Mouse (Mus musculus): ENCODE data around the gene Mical2. TPM values are rescaled to one million over a fixed set of nuclear protein-coding genes. Genes with fewer than 3 reads are reported as not detected.

Mical2 gene
- total RNA-seq, 2 experiments from 2014 or later = 645 to 717 TPM

DNA sequence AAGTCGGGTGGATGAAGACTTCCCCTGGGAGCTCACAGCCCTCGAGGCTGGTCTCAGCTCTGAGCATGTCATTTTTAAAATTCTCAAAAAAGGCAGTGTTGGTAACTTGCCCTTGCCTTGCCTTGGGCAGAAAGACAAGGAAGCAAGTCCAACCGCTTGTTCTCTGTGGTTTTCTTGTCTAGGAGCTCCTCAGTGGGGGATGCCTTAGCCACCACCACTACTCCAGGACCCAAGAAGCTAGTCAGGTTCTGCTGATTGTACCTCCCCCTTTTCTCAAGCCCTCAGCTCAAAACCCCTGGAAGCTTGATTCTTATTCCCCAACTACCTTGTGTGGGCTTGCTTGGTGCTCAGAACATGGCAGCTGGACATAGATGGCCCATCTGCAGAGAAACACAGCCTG is 115.4 kb downstream of the Mical2 start:
- DNase-seq (ENCODE audit: extremely low spot score in 1 of 2, low spot score in 1 of 2) = no peak

DNA sequence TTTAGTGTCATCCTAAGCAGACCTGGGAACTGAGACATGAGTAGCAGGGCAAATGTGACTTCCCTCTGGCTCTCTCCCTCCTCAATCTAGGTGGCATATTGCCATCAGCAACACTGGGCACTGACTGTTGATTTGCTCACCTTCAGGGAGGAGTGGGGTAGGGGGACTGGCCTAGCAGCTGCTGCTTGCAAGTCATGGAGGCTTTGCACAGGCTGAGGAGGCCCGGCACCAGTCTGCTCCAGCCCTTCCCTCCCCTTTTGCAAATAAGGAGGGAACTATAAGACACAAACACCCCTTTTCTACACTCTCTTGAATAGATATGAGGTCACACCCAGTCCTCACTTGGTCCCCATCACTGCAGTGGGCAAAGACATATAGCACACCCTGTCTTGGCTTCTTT is 120.0 kb downstream of the Mical2 start:
- DNase-seq (ENCODE audit: extremely low spot score in 1 of 2, low spot score in 1 of 2) = no peak

DNA sequence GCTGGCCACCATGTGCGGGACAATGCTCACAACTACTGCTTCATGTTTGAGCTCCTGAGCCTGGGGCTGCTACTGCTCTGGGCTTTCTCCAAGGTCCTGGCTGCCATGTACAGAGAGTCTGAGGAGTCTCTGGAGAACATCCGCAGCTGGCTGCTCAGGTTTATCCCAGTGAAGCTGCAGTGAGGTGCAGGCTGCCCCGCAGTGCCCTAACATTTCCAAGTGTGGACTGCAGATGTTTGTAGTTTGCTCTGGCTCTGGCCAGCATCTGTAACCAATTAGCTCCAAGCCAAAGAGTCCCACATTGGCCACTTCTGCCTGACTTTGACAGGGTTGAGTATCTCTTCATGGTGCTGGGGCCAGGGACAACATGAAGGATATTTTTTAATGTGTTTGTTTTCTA is 125.9 kb downstream of the Mical2 start:
- no peak for DNase-seq (ENCODE audit: extremely low spot score in 1 of 2, low spot score in 1 of 2)

DNA sequence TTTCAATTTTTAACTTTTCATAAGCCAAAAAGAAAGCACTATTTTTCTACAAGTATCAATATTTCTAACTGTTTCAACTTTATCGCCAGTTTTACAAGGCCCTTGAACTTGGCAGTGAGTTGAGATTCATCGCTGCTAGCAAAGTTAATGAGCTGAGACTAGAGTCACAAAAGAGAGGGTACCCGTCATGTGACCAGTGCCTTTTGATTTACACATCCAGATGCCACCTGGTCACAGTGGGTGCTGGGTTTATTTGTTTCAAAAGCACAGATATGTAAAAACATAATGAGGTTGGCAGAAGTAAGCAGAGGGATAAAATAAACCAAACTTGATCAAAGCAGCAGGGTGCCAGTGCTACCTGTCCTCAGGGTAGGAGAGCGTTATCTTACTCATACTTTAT is 126.3 kb downstream of the Mical2 start:
- DNase-seq (ENCODE audit: extremely low spot score in 1 of 2, low spot score in 1 of 2) = no peak

DNA sequence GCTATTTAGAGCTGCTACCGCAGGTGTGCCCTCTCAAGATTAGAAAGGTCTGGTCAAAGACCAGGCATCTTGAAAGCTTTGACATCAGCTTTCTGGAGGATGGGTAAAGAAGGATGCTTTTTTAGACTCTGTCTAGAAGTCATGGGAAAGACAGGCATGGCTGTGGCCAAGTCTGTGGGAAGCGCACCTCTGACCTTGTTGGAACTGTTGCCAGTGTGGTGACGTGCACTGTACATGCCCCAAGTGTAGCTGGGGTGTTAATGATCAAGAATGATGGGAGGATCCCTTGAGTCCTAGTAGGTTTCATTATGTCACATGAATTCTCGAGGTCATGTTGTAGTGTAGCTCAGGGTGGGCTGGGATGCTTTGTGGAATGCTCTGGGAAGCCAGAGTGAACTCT is 127.4 kb downstream of the Mical2 start:
- DNase-seq (ENCODE audit: extremely low spot score in 1 of 2, low spot score in 1 of 2) = no peak

DNA sequence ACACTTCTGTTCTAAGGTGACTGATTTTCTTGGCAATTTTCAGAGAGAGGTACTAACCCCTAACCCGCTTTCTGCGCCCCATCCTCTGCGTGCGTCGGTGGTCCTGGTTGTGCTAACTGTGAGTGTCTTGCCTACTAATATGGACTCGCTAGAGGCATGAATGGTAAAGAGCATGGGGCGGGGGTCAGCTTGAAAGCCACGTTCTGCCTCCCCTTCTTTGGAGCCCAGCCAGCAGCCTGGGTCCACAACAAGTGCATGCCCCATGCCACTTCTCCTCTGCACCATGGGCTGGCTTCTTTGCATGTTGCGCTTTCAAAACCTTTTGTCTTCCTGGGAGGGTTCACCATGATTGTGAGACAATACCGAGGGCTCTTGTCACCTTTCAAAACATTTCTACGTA is 128.3 kb downstream of the Mical2 start:
- DNase-seq (ENCODE audit: extremely low spot score in 1 of 2, low spot score in 1 of 2) = no peak

DNA sequence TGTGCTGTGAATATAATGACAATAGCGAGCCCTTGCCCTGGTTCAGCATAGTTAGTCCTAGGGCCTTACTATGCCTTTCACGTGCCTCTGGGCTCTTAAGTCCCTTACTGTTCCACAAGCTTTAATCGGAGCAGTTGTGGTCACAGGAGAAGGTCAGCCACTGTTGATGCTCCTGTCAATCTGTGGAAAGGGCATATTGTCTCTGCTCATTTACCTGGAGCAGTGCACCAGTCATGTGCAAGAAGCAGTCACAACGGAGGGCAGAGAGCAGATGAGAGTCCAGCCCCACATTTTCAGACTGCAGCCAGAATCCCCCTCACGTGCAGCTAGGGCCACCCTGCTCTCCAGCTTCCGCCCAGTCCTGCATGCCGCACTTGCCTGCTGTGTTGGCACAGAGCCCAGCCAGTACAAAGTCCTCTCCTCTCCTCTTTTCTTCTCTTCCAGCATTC is 128.9 kb downstream of the Mical2 start:
- peak in 1 of 2 experiments; percentile 42 for DNase-seq (ENCODE audit: extremely low spot score in 1 of 2, low spot score in 1 of 2)

DNA sequence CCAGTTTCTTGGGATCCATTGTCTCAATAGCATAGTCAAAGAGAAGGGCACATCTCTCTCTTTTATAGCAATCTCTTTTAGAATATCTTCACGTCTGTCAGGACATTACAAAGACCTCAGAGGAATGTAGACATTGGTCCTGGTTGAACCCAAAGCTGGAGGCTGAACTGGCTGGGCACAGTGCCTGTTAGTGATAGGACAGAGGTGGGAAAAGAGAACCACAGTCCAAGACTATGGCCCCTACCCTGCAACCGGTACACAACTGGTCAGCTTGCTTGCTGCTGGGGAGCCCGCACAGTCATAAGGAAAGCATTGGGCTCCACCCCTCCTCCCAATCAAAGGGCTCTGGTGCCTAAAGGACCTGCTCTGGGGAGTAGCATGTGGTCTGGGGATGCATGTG is 133.9 kb downstream of the Mical2 start:
- no peak for DNase-seq (ENCODE audit: extremely low spot score in 1 of 2, low spot score in 1 of 2)

DNA sequence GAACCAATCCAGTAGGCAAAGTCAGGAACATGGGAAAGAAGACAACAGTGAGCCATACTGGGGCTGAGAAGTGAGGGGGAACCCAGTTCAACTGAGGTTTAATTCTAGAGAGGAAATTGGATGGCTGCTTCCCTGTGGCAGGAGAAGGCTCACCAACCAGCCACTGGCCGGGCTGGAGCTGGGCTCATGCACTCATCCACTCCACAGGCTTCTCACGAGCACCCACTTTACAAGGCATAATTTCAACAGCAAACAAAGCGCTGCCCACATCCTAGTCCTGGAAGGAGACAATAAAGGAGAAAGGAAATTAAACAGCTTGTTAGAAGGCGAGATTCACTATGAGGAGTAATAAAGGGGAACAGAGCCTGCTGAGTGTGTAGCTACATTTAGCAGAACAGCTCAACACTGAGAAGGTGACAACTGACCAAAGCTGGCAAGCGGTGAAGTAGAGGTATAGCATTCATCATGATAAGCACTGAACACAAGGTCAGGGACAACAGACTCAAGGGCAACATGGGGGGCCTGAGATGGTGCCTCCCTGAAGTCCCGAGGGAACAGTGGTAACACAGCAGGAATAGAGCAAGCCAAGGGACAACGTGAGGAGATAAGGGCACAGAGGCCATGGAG is 137.0 kb downstream of the Mical2 start:
- DNase-seq (ENCODE audit: extremely low spot score in 1 of 2, low spot score in 1 of 2) = no peak

DNA sequence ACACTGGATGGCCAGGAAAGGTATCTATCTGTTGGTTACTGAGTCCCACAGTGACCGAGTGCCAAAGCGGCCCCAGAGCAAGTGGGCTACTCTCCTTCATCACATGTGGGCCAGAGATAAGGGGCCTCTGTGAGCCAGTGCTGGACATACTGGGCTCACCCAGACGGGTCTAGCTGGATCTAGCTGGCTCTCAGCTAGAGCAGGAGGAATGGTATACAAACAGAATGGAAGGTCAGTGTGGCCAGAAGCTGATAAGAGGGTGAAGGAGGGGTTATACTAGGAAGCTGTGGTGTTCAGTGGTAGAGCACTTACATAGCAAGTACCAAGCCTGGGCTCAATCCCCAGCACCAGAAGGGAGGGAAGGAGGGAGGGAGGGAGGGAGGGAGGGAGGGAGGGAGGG is 140.2 kb downstream of the Mical2 start:
- DNase-seq (ENCODE audit: extremely low spot score in 1 of 2, low spot score in 1 of 2) = no peak

DNA sequence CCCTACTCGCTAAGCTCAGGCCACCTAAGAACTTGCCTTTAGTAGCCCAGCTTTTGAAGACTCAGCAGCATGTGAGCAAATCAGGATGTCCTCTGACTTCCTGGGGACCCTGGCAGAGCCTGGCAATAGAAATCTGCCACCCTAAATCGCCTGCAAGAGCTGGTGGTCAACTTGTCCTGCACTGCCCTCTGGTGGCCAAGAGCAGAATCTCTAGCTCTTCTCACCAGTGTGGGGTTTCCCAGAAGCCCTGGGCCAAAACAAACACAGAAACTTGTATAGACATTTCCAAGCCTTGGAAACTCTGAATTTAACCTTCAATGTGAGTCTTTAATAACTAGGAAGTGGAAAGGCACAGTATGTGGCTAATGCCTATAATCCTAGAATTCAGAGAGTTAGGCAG is 143.4 kb downstream of the Mical2 start:
- DNase-seq (ENCODE audit: extremely low spot score in 1 of 2, low spot score in 1 of 2) = peak; percentile 78 to 93

DNA sequence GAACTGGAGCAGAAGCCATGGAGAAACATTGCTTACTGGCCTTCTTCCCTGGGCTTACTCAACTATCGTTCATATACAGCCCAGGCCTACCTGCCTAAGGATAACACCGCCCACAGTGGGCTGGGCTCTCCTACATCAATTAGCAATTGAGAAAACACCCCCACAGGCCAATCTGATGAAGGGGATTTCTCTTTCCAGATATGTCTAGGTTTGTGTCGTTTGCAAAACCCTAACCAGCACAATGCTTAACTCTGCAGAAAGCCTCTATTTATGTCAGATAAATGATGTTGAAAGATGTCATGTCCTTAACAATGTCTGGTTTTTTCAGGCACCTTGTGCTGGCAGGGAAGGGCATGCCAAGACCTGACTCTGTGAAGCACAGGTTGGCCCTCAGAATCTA is 144.3 kb downstream of the Mical2 start:
- no peak for DNase-seq (ENCODE audit: extremely low spot score in 1 of 2, low spot score in 1 of 2)

DNA sequence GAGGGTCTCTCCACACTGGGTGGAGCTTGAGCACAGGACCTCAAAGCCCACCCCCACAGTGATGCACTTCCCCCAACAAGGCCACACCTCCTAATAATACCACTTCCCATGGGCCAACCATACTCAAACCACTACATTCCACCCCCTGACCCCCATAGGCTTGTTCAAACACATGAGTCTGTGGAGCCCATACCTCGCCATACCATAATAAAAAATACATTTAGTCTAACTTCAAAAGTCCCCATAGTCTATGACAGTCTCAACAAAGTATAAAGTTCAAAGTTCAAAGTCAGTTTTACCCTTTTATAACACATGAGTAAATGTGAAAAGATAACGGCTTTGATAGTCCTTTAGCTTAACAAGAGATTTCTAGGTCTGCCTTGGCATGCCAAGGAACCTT is 145.7 kb downstream of the Mical2 start:
- no peak for DNase-seq (ENCODE audit: extremely low spot score in 1 of 2, low spot score in 1 of 2)

DNA sequence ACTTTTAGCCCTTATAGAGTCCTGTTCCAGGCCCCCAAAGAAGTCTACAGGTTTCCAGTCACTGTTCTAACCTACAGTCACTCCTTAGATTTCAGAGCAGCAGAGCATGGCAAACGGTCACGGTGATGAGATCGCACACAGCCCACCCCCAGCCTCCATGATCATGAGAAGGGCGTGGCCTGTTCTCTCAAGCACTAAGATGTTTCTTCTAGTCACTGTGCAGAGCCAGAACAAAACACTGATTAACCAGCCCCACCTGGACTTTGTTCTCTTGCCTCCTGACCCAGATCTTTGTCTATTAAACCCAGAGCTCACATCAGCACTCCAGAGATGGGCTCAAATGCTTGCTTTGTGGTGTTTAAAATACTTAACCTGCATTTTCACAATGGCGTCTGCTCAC is 148.4 kb downstream of the Mical2 start:
- DNase-seq (ENCODE audit: extremely low spot score in 1 of 2, low spot score in 1 of 2) = no peak

DNA sequence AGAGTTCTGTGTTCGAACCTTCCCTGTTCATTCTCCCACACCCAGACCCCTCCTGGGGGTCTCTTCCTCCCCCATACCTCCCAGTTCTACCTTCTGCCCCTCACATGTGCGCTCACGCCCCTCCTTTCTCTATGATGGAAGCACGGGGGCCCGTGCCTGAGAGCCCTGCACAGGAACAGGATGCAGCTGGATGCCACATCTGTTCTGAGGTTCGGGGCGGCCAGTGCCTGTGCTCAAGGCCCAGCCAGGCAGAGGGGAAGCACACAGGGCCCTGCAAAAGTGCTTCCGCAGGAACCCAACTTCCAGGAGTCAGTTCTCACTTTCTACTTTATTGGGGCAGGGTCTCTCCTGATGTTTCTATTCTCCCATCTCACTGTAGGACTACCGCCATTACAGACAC is 149.4 kb downstream of the Mical2 start:
- DNase-seq (ENCODE audit: extremely low spot score in 1 of 2, low spot score in 1 of 2) = no peak

DNA sequence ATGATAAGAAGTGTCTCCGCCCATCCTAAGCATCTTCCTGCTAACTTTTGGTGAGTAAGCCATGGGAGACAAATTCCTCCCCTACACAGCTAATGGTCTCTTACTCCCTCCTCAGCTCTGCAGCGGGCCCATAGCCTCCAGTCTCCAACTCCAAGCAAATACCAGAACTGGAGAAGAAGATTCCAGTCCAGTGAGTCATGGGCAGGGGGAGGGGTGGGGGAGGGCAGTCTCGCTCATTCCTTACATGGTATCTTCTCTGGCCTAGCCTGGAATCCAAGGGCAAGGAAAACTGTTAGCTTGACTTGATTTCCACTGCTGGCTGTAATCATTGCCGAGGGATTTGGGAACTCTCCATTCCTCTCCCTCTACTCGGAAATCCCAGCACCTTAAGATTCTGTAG is 150.2 kb downstream of the Mical2 start:
- DNase-seq (ENCODE audit: extremely low spot score in 1 of 2, low spot score in 1 of 2) = no peak

DNA sequence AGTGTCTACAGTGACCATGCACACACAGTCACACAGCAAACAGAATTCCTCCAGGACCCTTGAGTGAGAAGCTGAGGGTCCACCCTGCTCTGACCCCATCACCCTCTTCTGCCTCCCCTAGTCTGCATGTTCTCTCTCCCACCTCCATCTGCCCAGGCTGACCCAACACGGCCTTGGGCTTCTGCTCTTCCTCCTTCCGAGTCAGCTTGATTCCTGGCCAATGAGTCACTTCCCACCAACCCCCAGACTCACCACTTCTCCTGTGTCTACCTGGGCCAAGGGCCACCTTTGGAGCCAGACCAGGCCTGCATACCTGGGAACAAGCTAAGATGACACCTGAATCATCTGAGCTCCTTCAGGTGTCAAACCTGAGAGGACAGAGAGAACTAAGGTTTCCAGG is 151.0 kb downstream of the Mical2 start:
- DNase-seq (ENCODE audit: extremely low spot score in 1 of 2, low spot score in 1 of 2) = no peak

DNA sequence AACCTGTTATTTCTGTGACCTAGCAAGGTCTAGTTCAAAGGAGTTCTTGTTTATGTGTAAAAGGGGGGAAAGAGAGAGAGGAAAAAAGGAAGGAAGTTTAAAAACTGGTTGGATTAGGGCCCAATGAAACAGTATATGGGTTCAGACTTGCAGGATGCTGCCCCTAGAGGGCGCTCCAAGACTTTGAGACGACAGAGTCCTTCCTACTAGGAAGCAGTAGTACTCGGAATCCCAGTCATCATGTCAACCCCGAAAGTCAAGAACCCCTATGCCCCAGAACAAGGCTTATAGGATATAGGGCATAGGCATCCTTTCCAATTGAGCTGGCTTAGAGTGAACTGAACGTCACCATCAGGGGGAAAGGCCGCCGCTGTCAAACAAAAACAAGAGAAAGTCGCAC is 151.7 kb downstream of the Mical2 start:
- DNase-seq (ENCODE audit: extremely low spot score in 1 of 2, low spot score in 1 of 2) = peak in 1 of 2 experiments; percentile 88

DNA sequence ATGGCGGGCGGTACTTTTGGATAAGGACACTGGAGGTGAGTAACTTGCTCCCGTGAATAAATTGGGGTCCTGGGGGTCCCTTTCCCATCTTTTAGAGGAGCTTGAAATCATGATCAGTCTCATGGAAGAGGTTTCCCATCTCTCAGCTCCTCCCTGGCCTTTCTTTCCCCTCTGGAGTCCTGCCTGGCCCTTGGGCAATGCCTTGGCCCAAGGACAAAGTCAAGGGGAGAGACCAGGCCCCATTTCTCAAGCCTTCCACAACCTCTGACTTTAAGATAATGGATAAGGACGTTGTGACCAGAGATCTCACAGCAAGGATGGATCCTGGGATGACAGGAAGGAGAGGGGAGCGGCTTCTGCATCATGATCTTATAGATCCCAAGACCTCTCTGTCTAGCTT is 152.4 kb downstream of the Mical2 start:
- no peak for DNase-seq (ENCODE audit: extremely low spot score in 1 of 2, low spot score in 1 of 2)

DNA sequence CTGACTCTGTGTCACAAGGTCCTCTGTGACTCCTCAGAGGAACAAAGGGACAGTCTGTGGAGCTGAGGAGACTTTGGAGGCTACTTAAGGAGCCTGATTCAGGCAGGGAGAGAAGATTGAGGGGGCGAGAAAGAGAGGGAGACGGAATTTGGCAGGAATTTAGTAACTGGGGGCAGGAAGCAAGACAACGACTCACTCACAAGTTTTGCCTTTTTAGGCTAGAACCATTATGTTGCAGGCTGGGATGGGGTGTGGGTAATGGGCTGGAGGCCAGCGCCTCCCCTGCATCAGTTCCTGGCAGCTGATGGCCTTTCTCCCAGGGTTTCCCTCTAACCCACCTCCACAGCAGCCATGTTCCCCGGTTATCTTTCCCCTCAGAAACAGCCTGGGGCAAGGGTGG is 152.8 kb downstream of the Mical2 start:
- DNase-seq (ENCODE audit: extremely low spot score in 1 of 2, low spot score in 1 of 2) = peak in 1 of 2 experiments; percentile 33

DNA sequence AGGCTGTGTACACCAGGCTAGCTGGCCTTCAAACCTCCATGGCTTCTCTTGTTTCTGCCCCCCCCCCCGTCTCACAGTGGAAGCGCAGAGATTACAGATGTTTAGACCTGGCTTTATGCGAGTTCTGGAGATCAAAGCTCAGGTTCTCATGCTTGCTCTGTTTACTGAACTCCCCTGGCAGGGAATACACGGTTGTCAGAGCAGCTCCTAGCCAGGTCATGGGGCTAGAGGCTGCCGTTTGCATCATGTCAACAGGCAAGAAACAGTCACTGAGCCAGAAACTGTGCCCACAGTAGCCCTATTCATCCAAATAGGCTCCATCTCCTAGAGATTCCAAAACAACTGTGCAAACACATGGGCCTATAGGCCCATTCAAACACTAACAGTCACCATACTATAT is 160.9 kb downstream of the Mical2 start:
- DNase-seq (ENCODE audit: extremely low spot score in 1 of 2, low spot score in 1 of 2) = no peak

DNA sequence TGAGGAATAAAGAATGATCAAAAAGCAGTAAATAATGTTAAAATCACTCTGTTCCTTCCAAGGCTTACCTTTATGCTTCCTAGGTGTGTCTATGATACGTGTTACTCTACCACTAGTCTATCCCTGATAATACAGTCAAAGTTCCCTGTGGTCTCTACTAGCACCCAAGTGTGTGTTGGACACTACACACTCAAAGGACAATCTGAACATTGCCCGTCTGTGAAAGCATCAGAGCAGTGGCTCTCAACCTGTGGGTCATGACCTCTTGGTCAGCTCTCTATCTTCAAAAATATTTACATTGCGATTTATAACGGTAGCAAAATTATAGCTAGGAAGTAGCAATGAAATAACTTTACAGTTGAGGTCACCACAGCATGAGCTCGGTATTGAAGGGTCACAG is 162.2 kb downstream of the Mical2 start:
- no peak for DNase-seq (ENCODE audit: extremely low spot score in 1 of 2, low spot score in 1 of 2)

DNA sequence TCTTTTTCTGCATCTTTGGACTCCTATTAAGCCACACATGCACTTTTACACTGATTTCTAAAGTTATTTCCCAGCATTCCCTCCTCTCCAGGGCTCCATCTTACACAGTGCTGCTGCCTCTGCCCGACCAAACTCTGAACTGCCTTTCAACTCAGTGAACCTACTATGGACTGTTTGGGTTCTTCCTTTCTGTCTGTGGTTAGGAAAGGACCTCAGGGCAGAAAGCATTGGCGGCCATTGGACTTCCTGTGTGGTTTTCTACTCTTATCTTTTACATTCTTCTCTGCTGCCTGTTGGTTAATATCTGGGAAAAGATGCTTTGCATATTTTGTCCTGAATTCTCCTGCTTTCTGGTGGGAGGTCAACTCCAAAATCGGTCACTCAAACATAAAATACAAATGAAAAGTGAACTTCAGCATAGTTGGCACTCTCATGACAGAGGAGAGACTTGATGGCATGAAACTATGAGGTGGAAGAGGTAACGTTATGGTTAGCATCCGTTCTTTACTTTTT is 162.8 kb downstream of the Mical2 start:
- DNase-seq (ENCODE audit: extremely low spot score in 1 of 2, low spot score in 1 of 2) = no peak

All from layer of hippocampus, postnatal 25 days (tissue).